In the genomic region with DNA sequence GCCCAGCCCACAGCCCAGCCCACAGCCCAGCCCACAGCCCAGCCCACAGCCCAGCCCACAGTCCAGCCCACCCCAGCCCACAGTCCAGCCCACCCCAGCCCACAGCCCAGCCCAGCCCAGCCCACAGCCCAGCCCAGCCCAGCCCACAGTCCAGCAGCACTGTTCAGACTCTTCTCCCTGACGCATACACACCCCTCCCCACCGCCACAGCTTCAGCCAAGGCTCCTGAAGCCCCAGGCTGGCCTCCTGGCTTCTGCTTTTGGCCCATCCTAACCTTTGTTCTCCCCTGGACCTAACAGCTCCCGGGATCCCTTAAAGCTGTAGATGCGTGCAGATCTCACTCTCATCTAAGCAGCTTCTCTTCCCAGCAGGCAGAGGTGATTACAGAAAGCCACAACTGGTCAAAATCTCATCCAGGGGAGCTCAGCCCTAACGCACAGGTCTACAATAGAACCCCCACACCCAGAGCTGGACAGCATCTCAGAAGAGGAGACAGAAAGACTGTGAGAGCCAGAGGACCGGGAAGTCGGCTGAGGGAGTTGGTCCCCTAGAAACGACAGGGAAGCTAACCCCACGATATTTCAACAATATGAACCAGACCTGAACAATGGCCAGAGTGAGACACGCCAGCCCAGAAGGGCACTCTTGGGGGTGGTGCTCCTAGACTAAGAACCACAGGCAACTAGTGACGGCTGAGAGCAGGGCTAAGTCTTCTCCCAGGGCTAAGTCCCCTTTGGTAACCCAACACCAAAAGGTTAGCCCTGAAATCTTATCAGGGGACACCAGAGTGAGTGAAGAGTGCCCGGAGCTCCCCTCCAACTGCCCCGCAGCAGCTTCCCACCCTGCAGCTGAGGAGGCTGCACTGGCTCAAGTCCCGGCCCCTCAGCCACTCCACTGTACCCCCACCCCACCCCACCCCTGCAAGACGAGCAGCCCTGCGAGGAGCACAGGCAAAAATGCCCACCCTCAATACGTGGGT, we compare ENCODE assay signal across 8 mouse cellular contexts. TPM values are rescaled to one million over a fixed set of nuclear protein-coding genes. Genes with fewer than 3 reads are reported as not detected.
DNase-seq lines count a peak whose midpoint lies in the region; ATAC-seq lines count a peak whose summit lies in the region.

No protein-coding gene starts in this region.

- peak; percentile 62 for ATAC-seq in forebrain, embryonic 16.5 days
- peak; percentile 42 for ATAC-seq in megakaryocyte-erythroid progenitor cell, adult 5-6 weeks (replicated peaks; ENCODE audit: low FRiP score, low TSS enrichment, poor library complexity, severe bottlenecking)
- no peak for ATAC-seq in frontal cortex, adult (ENCODE audit: low TSS enrichment)

- H3K36me3 ChIP-seq in forebrain, embryonic 16.5 days (ENCODE audit: control insufficient read depth, insufficient read depth) = no peaks in the 10 kb centered on the region

- H3K4me2 ChIP-seq in forebrain, embryonic 16.5 days (ENCODE audit: low read length) = peak overlapping the region; percentile 41

- no peak overlapping the region for H3K27ac ChIP-seq in forebrain, embryonic 16.5 days (ENCODE audit: low read length)

- no peaks in the 10 kb centered on the region for H3K9me3 ChIP-seq in forebrain, embryonic 16.5 days (ENCODE audit: control insufficient read depth, low read length)

- WGBS in forebrain, embryonic 16.5 days = 21% methylated on average over 17 of the region's 17 CpGs

- peaks cover 3% of the 10 kb centered on the region; the same call in 1 of the 2 replicates for H3K4me1 ChIP-seq in forebrain, embryonic 16.5 days (replicated peaks; ENCODE audit: control insufficient read depth, insufficient read depth, low read length)

- peak overlapping the region; percentile 21; the same call in 1 of the 2 replicates for H3K4me3 ChIP-seq in forebrain, embryonic 16.5 days (replicated peaks; ENCODE audit: low read length)

- H3K27me3 ChIP-seq in forebrain, embryonic 16.5 days (replicated peaks; ENCODE audit: control insufficient read depth, insufficient read depth, low read length) = no peaks in the 10 kb centered on the region

- peak; percentile 29 for DNase-seq in left cerebral cortex, postnatal 4 days
- no peak for DNase-seq in left cerebral cortex, adult 9 months (ENCODE audit: low spot score in 2 of 2)
- peak; percentile 72 for DNase-seq in kidney, postnatal 10 days
- no peak for DNase-seq in spleen, adult 18-20 months
- DNase-seq in urinary bladder, postnatal 14 days (ENCODE audit: low spot score) = no peak

- intact Hi-C loops in left cerebral cortex, postnatal 4 days (cut with DNase I) = no loop called here

- H3K9ac ChIP-seq in forebrain, embryonic 16.5 days (replicated peaks; ENCODE audit: low read depth, low read length) = 0 out of 2 replicates have a peak overlapping the region, but pooled peaks have one; percentile 15

RNA-seq across cellular contexts. Expression of a gene that starts 14.7 kb away (rescaled TPM):
- total RNA-seq in left cerebral cortex, postnatal 4 days (2021) = 10 to 100 TPM; 36.3 to 37.4 TPM
- polyA plus RNA-seq in forebrain, embryonic 16.5 days (2015; fragmentation: Nextera tagmentation; extraction: Ambion mirVana) = 18.3 and 19.4 TPM in 2 replicates
- total RNA-seq in megakaryocyte-erythroid progenitor cell, adult 5-6 weeks (2014; fragmentation: Nextera tagmentation) = 15.0 and 18.2 TPM in 2 replicates
- 14.4 and 16.2 TPM in 2 replicates for total RNA-seq in megakaryocyte-erythroid progenitor cell, adult 5-6 weeks (2017)

RNA-seq across cellular contexts. Expression of a gene that starts 26.9 kb away (rescaled TPM):
- 10 to 100 TPM; 31.9 to 37.2 TPM for total RNA-seq in left cerebral cortex, postnatal 4 days (2021)
- 16.1 and 18.5 TPM in 2 replicates for polyA plus RNA-seq in forebrain, embryonic 16.5 days (2015; fragmentation: Nextera tagmentation; extraction: Ambion mirVana)
- total RNA-seq in megakaryocyte-erythroid progenitor cell, adult 5-6 weeks (2014; fragmentation: Nextera tagmentation) = not detected in 2 replicates
- total RNA-seq in megakaryocyte-erythroid progenitor cell, adult 5-6 weeks (2017) = 0.57 TPM in 1 of 2 replicates, not detected in the other

Comparison
In these comparisons a context has a peak if more than half of its experiments do, and no peak if none do; other contexts are left out.
1. DNase-seq: peak in left cerebral cortex, postnatal 4 days (single experiment) and kidney, postnatal 10 days (single experiment); none in left cerebral cortex, adult 9 months (0 of 2), spleen, adult 18-20 months (0 of 2) and urinary bladder, postnatal 14 days (single experiment).
2. RNA of a gene that starts 26.9 kb away (total RNA-seq): 31.9 to 37.2 TPM in left cerebral cortex, postnatal 4 days; 0.57 TPM in megakaryocyte-erythroid progenitor cell, adult 5-6 weeks; every median in the first group is over 10 times any median in the second.